9 mouse cellular contexts compared by ENCODE assay signal in genomic region chr2:125660537-125661130, GRCm38 (mm10). TPM values are rescaled to one million over a fixed set of nuclear protein-coding genes. Genes with fewer than 3 reads are reported as not detected.
DNase-seq lines count a peak whose midpoint lies in the region; ATAC-seq and TF ChIP-seq lines count a peak whose summit lies in the region.
"Had no signal": no experiment of that assay in that cellular context is flagged by ENCODE, and none has a peak within 500 bp of the region (broad histone marks: within the 10 kb centered on the region; RNA-seq: fewer than 3 reads in every experiment).

No protein-coding gene starts in this region.

- H3K4me3 ChIP-seq in lung, embryonic 16.5 days (ENCODE audit: low read length) = peak overlapping the region; percentile 43
- H3K4me3 ChIP-seq in embryonic facial prominence, embryonic 12.5 days = peak overlapping the region; percentile 22
- no peak overlapping the region for H3K4me3 ChIP-seq in hindbrain, embryonic 11.5 days (ENCODE audit: low read depth, low read length)
- H3K4me3 ChIP-seq in liver, postnatal 0 days (ENCODE audit: low read depth, low read length) = 0 out of 2 replicates have a peak overlapping the region, but pooled peaks have one; percentile 5

- no peaks in the 10 kb centered on the region for H3K9me3 ChIP-seq in lung, embryonic 16.5 days (ENCODE audit: control insufficient read depth, low read length)
- H3K9me3 ChIP-seq in embryonic facial prominence, embryonic 12.5 days = no peaks in the 10 kb centered on the region
- no peaks in the 10 kb centered on the region for H3K9me3 ChIP-seq in hindbrain, embryonic 11.5 days (ENCODE audit: control insufficient read depth, low read length)
- H3K9me3 ChIP-seq in liver, postnatal 0 days (ENCODE audit: low read length) = no peaks in the 10 kb centered on the region

- DNase-seq in lung, postnatal 4 days = no peak
- DNase-seq in hindbrain, embryonic 11.5 days (ENCODE audit: low spot score) = peak; percentile 43
- DNase-seq in liver, postnatal 0 days = no peak
- no peak for DNase-seq in yolk sac, embryonic 10.5 days (ENCODE audit: low spot score)
- no peak for DNase-seq in right cerebral cortex, postnatal 10 days (ENCODE audit: low spot score in 2 of 2)

- H3K36me3 ChIP-seq in lung, embryonic 16.5 days (ENCODE audit: control insufficient read depth, insufficient read depth, low read length) = no peaks in the 10 kb centered on the region
- H3K36me3 ChIP-seq in embryonic facial prominence, embryonic 12.5 days = no peaks in the 10 kb centered on the region
- no peaks in the 10 kb centered on the region for H3K36me3 ChIP-seq in hindbrain, embryonic 11.5 days (ENCODE audit: control insufficient read depth, insufficient read depth, low read length)
- no peaks in the 10 kb centered on the region for H3K36me3 ChIP-seq in liver, postnatal 0 days (replicated peaks; ENCODE audit: insufficient read depth, low read length)

- peak overlapping the region; percentile 59 for H3K4me2 ChIP-seq in lung, embryonic 16.5 days (ENCODE audit: low read depth, low read length)
- peak overlapping the region; percentile 55 for H3K4me2 ChIP-seq in embryonic facial prominence, embryonic 12.5 days (replicated peaks)
- H3K4me2 ChIP-seq in hindbrain, embryonic 11.5 days (replicated peaks; ENCODE audit: low read depth, low read length) = peak overlapping the region; percentile 17
- H3K4me2 ChIP-seq in liver, postnatal 0 days (ENCODE audit: low read depth, low read length) = peak overlapping the region; percentile 59

- WGBS in lung, embryonic 16.5 days = 26% methylated on average over 20 of the region's 20 CpGs
- 29% methylated on average over 20 of the region's 20 CpGs for WGBS in embryonic facial prominence, embryonic 12.5 days
- WGBS in hindbrain, embryonic 11.5 days = 36% methylated on average over 20 of the region's 20 CpGs
- WGBS in liver, postnatal 0 days (ENCODE audit: insufficient replicate concordance) = 37% methylated on average over 20 of the region's 20 CpGs

- H3K27ac ChIP-seq in lung, embryonic 16.5 days (ENCODE audit: low read length) = no peak overlapping the region
- H3K27ac ChIP-seq in embryonic facial prominence, embryonic 12.5 days = no peak overlapping the region
- H3K27ac ChIP-seq in hindbrain, embryonic 11.5 days (ENCODE audit: low read depth, low read length) = no peak overlapping the region
- H3K27ac ChIP-seq in liver, postnatal 0 days (ENCODE audit: low read depth) = no peak overlapping the region
- H3K27ac ChIP-seq: macrophage had no signal

- TF ChIP-seq EP300 in liver, postnatal 0 days (IDR thresholded peaks at IDR 0.05; ENCODE audit: low read depth) = no peak

- peak overlapping the region; percentile 52 for H3K9ac ChIP-seq in lung, embryonic 16.5 days (ENCODE audit: low read length)
- H3K9ac ChIP-seq in embryonic facial prominence, embryonic 12.5 days = peak overlapping the region; percentile 53
- no peak overlapping the region for H3K9ac ChIP-seq in hindbrain, embryonic 11.5 days (ENCODE audit: low read depth, low read length)
- peak overlapping the region; percentile 48; the same call in 1 of the 2 replicates for H3K9ac ChIP-seq in liver, postnatal 0 days (replicated peaks)

- TF ChIP-seq CTCF in liver, postnatal 0 days (IDR thresholded peaks at IDR 0.05; ENCODE audit: low read depth) = no peak

- peaks cover 9% of the 10 kb centered on the region for H3K4me1 ChIP-seq in lung, embryonic 16.5 days (replicated peaks; ENCODE audit: control insufficient read depth, insufficient read depth, low read length)
- peaks cover 10% of the 10 kb centered on the region for H3K4me1 ChIP-seq in embryonic facial prominence, embryonic 12.5 days
- no peaks in the 10 kb centered on the region for H3K4me1 ChIP-seq in hindbrain, embryonic 11.5 days (replicated peaks; ENCODE audit: control insufficient read depth, insufficient read depth, low read length)
- peaks cover 21% of the 10 kb centered on the region for H3K4me1 ChIP-seq in liver, postnatal 0 days (ENCODE audit: insufficient read depth)

- peak; percentile 76 for ATAC-seq in lung, embryonic 16.5 days (ENCODE audit: low read depth)
- ATAC-seq in embryonic facial prominence, embryonic 12.5 days (ENCODE audit: insufficient number of reproducible peaks, insufficient read depth, low FRiP score, low TSS enrichment) = 0 out of 2 replicates have a peak, but pooled peaks have one; percentile 32
- peak; percentile 47; the same call in 1 of the 2 replicates for ATAC-seq in hindbrain, embryonic 11.5 days (ENCODE audit: low FRiP score)
- ATAC-seq in liver, postnatal 0 days = peak; percentile 48; the same call in 1 of the 2 replicates
- no peak for ATAC-seq in monocyte, adult 5-6 weeks (replicated peaks; ENCODE audit: insufficient number of reproducible peaks, low FRiP score, low TSS enrichment, poor library complexity, severe bottlenecking)

- no peaks in the 10 kb centered on the region for H3K27me3 ChIP-seq in lung, embryonic 16.5 days (ENCODE audit: control insufficient read depth, insufficient read depth, low read depth, low read length)
- no peaks in the 10 kb centered on the region for H3K27me3 ChIP-seq in embryonic facial prominence, embryonic 12.5 days
- no peaks in the 10 kb centered on the region for H3K27me3 ChIP-seq in hindbrain, embryonic 11.5 days (ENCODE audit: control insufficient read depth, insufficient read depth, low read length)
- no peaks in the 10 kb centered on the region for H3K27me3 ChIP-seq in liver, postnatal 0 days (ENCODE audit: insufficient read depth, low read length)

RNA-seq across cellular contexts. Expression of gene Eid1, which starts 12.3 kb away (rescaled TPM):
- 101 and 105 TPM in 2 replicates for polyA plus RNA-seq in lung, embryonic 16.5 days (2015; fragmentation: Nextera tagmentation; extraction: Ambion mirVana)
- 345 and 361 TPM in 2 replicates for polyA plus RNA-seq in embryonic facial prominence, embryonic 12.5 days (2016; fragmentation: Nextera tagmentation; extraction: Ambion mirVana)
- 314 and 320 TPM in 2 replicates for polyA plus RNA-seq in hindbrain, embryonic 11.5 days (2014; fragmentation: Nextera tagmentation; extraction: Ambion mirVana)
- polyA plus RNA-seq in liver, postnatal 0 days (2015; fragmentation: Nextera tagmentation; extraction: Ambion mirVana) = 27.9 and 30.7 TPM in 2 replicates
- total RNA-seq in monocyte, adult 5-6 weeks (2017) = 73.2 to 86.9 TPM (median 83.8 TPM) in 3 replicates

RNA-seq across cellular contexts. Expression of gene Cep152, which starts 35.7 kb away (rescaled TPM):
- polyA plus RNA-seq in lung, embryonic 16.5 days (2015; fragmentation: Nextera tagmentation; extraction: Ambion mirVana) = 8.6 and 9.6 TPM in 2 replicates
- 9.5 and 10.1 TPM in 2 replicates for polyA plus RNA-seq in embryonic facial prominence, embryonic 12.5 days (2016; fragmentation: Nextera tagmentation; extraction: Ambion mirVana)
- 7.6 and 9.9 TPM in 2 replicates for polyA plus RNA-seq in hindbrain, embryonic 11.5 days (2014; fragmentation: Nextera tagmentation; extraction: Ambion mirVana)
- 1.8 and 2.4 TPM in 2 replicates for polyA plus RNA-seq in liver, postnatal 0 days (2015; fragmentation: Nextera tagmentation; extraction: Ambion mirVana)
- 13.1 to 17.5 TPM (median 16.3 TPM) in 3 replicates for total RNA-seq in monocyte, adult 5-6 weeks (2017)
